Mouse (Mus musculus): ENCODE results near the gene Dph6. TPM values are rescaled to one million over a fixed set of nuclear protein-coding genes. Genes with fewer than 3 reads are reported as not detected.
A peak's percentile ranks its signal among the peaks of the same experiment; 100 is the strongest.
"Not testable (repeated sequence)": the region's sequence is repeated elsewhere in the genome, so short reads cannot be mapped to it uniquely, and the experiment has no call there.

Gene Dph6
- total RNA-seq (2021): 10 to 100 TPM; 15.4 to 20.8 TPM
- long read RNA-seq, experiment 1, transcript Dph6-203 (9 exons, 2,734 nt): major isoform, 6 of 9 reads
- long read RNA-seq, experiment 1, partial matches to known transcripts: 0 of 9 reads
- long read RNA-seq, experiment 1, other reads (novel, unspliced or antisense): 2 of 9 reads
- long read RNA-seq, experiment 2, partial matches to known transcripts: 0 of 4 reads
- long read RNA-seq, experiment 2, other reads (novel, unspliced or antisense): 1 of 4 reads

GRCm38 (mm10) chr2:114654365-114655239 lies at the start of gene Dph6:
Gene Dph6 (minus strand): TSS chr2:114654964.
- DNase-seq: peak; percentile 85 to 91

GRCm38 (mm10) chr2:114700966-114701685 lies 46.4 kb upstream of the Dph6 start:
- peak in 1 of 2 experiments; percentile 1 for DNase-seq

DNA sequence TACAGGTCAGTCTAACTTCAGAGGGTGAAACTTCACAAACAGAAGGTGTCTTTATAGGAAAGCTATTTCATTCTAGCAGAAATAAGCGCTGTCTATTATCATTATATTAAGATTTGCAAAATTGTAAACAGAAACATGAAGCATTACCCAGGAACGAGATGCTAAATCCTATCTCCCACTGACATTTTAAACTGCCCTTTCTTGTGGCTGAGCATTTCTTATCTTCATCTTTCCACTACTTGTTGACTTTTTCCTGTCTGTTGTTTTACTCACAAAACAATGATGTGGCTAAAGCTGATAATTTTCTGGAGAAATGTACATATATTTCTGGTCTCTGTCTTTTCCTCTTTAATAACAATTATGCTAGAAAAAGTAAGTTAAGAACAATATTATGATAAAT lies 36.8 kb upstream of the Dph6 start:
- DNase-seq: no peak

- no peak for DNase-seq
Observed at GRCm38 (mm10) chr2:114687483-114687882, 32.7 kb upstream of the Dph6 start.

DNA sequence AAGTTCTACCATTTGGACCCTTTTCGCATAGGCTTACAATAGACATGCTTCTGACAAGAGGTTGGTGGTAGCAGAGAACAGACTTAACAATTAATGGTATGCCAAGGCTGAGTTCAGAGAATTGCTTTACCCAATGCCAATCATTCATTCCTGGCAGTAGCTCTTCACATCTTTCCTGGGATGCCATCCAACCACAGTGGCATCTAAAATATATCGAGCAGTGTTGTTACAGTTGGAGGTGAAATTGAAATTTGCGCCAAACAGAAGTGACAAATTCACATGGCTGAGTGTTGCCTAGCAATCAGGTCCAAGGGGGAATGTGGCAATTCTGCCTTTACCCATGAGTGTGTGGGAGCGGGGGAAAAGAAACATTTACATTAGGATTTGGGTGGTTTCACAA lies 32.3 kb upstream of the Dph6 start:
- no peak for DNase-seq

- no peak for DNase-seq
Observed at GRCm38 (mm10) chr2:114673831-114674230, 19.1 kb upstream of the Dph6 start.

DNA sequence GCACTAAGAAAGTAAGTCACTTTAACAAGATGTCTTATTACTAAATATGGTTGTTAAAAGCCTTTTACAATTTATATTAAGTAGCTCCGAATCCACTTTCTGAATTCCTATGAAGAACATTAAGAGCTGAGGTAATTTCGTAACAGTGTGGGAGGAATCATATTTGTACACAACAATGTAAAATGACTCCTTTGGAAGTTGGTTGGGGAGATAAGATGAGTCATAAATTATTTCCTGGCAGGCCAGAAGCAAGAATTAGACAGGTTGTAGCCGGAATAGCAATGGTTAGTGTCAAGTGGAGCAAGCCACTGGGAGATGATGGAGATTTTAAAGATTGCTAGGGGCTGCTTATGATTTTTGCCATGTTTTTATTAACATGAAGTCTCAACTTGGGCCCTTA lies 16.2 kb upstream of the Dph6 start:
- DNase-seq: no peak

DNA sequence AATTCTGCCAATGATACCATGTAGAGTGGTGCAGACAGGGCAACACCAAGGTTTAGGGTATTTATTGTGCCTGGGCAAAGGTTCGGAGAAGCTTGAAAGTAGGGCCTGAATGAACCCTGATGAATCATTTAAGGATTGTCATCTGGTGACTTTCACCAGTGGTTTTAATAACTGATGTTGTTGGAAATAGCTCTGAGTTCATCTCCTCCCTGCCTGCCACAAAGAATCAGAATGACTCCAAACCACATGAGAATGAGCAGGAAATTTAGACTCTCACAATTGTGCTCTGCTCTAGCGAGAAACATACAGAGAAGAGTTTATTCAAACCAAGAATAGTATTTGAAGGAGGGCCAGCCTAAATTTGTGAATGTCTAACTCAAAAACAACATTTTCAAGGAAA lies 4.2 kb upstream of the Dph6 start:
- no peak for DNase-seq

DNA sequence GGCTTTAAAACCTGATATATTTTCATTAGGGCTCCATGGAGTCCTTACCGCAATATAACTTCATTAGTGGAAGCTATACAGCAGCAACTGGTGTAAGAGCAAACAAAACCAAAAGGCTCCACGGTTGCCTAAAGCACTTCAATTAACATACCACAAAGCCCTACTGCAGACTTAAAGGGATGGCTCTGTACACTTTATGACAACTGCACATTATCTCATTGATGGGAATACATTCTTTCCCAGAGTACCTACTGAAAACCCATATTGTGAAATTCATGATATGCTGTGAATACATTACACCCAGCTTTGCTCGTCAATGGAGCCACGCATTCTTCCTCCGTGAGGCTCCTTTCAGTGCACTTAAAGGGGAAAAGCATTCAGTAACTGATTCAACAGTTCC lies 8.5 kb downstream of the Dph6 start:
- no peak for DNase-seq

GRCm38 (mm10) chr2:114643832-114644231 lies 10.9 kb downstream of the Dph6 start:
- DNase-seq: no peak

GRCm38 (mm10) chr2:114624683-114625082 lies 30.1 kb downstream of the Dph6 start:
- DNase-seq: peak in 1 of 2 experiments; percentile 9

DNA sequence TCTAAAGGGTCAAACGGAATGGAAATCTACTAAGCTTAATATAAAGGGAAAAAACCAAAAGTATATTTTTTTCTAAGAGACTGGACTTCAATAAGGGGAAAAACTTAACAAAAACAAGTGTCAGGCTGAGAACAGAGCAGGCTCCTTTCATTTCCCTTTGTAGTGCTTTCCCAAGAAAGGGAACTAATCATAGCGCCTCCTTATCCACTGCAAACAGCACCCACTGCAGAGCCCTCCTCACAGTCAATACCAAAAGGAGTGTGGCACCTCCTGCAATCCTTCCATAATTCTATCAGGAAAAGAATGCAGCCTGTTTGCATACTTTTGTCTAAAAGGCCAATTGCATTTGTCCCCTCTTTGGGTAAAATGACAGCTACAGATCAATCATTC lies 32.2 kb downstream of the Dph6 start:
- peak; percentile 3 to 9 for DNase-seq

DNA sequence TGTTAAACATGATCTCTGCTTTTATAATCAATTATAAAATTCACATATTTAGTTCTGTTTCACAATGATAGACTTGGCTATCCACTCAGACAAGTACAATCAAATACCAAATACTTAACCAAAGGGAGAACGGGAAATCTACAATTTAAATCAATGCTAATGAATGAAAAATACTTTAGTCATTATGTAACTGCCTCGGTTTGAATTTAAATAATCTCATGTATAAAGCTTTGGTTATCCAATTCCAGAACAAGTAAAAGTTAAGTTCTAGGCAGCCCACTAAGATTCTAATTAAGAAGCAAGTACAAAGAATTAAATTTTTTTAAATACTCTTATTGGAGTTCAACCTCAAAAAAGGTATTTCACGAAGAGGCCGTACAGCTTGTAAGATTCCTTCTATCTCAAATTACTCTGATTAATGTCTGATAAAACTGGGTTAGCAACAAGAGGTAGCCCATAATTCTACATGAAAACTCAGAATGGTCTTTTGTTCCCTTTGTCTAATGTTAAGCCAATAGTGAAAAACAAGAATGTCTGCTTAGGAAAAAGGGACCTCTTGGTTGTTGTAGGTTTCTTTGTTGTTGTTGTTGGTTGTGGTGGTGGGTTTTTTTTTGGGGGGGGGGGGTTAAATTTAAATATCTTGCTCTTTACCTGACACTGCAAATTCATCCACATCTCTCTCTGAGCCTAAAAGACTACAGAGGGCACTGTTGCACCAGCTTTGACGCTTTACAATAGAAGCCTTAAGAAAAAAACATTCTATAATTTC lies 32.8 kb downstream of the Dph6 start:
- DNase-seq: peak; percentile 13 to 50

GRCm38 (mm10) chr2:114611576-114611975 lies 43.2 kb downstream of the Dph6 start:
- peak; percentile 10 to 14 for DNase-seq

DNA sequence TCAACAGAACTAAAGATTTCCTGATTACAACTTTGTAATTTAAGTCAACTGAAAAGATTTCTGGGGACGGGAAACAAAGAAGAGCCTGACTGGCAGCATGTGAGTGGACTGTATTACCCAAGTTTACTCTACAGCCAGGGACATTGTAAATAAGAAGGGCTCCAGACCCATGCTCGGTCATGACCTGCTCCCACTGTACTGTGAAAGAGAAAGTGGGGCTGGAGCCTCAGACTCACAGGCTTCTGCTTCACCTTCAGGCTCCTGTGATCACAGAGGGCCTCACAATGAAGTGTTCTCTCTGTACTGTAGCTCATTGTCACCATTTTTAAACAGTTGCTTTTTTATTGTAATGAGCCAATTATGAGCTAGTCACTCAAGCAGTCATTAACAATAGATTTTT lies 44.7 kb downstream of the Dph6 start:
- DNase-seq: no peak

DNA sequence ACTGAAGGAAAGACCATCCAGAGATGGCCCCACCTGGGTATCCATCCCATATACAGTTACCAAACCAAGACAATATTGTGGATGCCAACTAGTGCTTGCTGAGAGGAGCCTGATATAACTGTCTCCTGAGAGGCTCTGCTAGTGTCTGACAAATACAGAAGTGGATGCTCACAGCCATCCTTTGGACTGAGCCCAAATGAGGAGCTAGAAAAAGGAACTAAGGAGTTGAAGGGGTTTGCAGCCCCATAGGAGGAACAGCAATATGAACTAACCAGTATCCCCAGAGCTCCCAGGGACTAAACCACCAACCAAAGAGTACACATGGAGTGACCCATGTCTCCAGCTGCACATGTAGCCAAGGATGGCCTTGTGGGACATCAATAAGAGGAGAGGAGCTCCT lies 49.6 kb downstream of the Dph6 start:
- DNase-seq: not testable (repeated sequence)

GRCm38 (mm10) chr2:114601174-114601573 lies 53.6 kb downstream of the Dph6 start:
- no peak for DNase-seq

DNA sequence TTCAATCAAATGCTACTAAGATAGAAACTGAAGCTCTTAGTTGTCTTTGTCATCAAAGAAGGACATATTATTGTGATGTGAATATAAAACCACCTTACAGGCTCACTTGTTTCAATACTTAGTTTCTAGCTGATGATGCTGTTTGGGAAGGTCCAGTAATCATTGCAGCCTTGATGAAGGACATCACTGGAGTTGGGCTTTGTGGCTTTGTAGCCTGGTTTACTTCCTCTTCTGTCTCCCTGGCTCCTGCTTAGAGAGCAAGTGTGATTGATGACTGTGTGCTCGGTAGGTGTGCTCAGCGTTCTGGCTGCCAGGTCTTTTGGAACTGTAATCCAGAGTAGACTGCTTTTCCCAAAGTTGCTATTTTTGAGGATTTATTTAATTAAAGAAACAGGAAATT lies 55.0 kb downstream of the Dph6 start:
- no peak for DNase-seq

- no peak for DNase-seq
Observed at GRCm38 (mm10) chr2:114593393-114593792, 61.4 kb downstream of the Dph6 start.

DNA sequence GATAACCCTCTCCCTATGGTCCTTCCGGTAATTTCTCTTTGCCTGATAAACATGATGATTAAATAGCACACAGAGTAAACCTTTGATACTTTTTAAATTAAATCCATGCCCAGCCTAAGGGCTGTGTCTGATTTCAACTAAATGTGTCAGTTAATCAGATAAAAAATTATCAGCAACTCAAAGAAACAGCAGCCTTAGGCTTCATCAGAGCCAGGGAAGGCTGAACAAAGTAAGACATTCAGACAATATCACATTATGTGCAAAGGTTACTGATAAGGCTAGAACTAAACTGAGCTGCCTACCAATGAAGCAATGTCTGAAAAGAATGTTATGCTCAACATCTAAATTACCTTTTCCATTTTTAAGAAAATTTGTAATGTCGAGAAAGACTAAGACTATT lies 74.0 kb downstream of the Dph6 start:
- no peak for DNase-seq

DNA sequence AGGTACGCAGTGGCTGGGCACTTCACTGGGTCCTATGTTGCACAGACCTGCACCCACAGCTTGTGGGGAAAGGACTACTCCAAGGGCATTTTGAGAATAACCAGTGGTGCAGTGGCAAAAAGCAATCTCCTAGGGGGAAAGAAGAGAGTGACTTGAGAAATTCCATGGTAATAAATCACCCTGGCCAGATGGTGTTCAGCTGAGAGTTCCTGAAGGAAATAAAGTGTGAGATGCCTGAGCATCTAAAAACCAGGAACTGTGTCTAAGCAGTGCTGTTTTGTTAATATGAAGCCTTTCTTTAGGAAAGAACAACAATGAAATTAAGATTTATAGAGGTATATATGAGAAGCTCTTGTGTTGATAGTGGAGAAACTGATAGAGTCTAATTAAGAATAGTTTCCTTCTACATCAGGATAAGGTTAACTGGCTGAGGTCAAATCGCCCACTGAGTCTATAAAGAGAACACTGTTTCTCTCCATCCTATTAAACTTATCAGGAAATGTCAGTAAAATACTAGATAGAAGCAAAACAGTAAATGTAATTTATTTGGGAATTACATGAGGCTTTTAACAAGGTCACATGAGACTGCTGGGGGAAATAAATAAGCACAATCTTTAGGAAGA lies 111.7 kb downstream of the Dph6 start:
- no peak for DNase-seq

GRCm38 (mm10) chr2:114542325-114542724 lies 112.4 kb downstream of the Dph6 start:
- no peak for DNase-seq
